Mouse (Mus musculus) midbrain, embryonic 12.5 days (tissue): ENCODE results near the gene Sarm1. TPM values are rescaled to one million over a fixed set of nuclear protein-coding genes. Genes with fewer than 3 reads are reported as not detected.
A peak's percentile ranks its signal among the peaks of the same experiment; 100 is the strongest.

ENCODE experiments used
- ATAC-seq: fragments of 200-750 bp; cut with Nextera tagmentation; 2 replicates; pipeline ENCODE4 v1.8.0; 2017; ENCODE audit warnings: low read depth, moderate TSS enrichment, moderate library complexity; ENCODE audit not compliant: low FRiP score
- H3K27ac ChIP-seq: fragments of 300-500 bp; sonication (generic); replicated peaks from 2 replicates; pipeline ENCODE4 v1.5.1; 2016; ENCODE audit warnings: mild to moderate bottlenecking
- H3K27me3 ChIP-seq: fragments of 300-500 bp; sonication (generic); 2 replicates; pipeline ENCODE4 v1.6.1; 2016; ENCODE audit warnings: mild to moderate bottlenecking
- H3K36me3 ChIP-seq: fragments of 300-500 bp; sonication (generic); 2 replicates; pipeline ENCODE4 v1.6.1; 2016
- H3K4me1 ChIP-seq: fragments of 300-500 bp; sonication (generic); 2 replicates; pipeline ENCODE4 v1.6.1; 2016
- H3K4me2 ChIP-seq: fragments of 300-500 bp; sonication (generic); replicated peaks from 2 replicates; pipeline ENCODE4 v1.6.1; 2016; ENCODE audit warnings: mild to moderate bottlenecking, moderate library complexity
- H3K4me3 ChIP-seq: fragments of 300-500 bp; sonication (generic); 2 replicates; pipeline ENCODE4 v1.5.1; 2016; ENCODE audit warnings: mild to moderate bottlenecking
- H3K9ac ChIP-seq: fragments of 300-500 bp; sonication (generic); replicated peaks from 2 replicates; pipeline ENCODE4 v1.6.1; 2016; ENCODE audit warnings: mild to moderate bottlenecking, moderate library complexity
- H3K9me3 ChIP-seq: fragments of 300-500 bp; sonication (generic); 2 replicates; pipeline ENCODE4 v1.6.1; 2016; ENCODE audit warnings: mild to moderate bottlenecking
- WGBS: fragments of 180-500 bp; shearing (Covaris S2); methylation state at CpG from one replicate; pipeline ENCODE4 v1.1.7; 2016; 5-methylcytosine and 5-hydroxymethylcytosine counted together
- polyA plus RNA-seq: library from polyadenylated mRNA; unstranded; fragments of >200 nt; fragmentation: Nextera tagmentation; extraction: Ambion mirVana; gene quantifications from 2 replicates; pipeline ENCODE4 v1.2.1, GENCODE M21; 2016

Sarm1 gene
- polyA plus RNA-seq, 1 experiment from 2014 or later = 36.4 TPM

DNA sequence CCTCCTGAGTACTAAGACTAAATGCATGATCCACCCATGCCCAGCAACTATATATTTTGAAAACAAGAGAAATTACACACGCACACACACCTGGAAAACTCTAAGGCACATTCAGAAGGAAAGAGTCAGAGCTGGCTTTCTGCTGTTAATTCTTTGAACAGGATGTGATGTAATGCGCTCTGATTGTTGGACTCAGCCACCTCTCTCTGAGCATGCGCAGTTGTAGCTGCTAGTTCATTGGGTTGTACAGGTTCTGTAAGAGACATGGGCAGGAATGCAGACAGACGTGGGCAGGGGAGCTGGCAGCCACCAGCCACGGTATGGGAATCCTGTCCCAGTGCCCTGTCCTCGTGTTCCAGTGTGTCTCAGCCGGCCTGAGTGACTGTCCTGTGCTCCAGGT is 43.3 kb downstream of the Sarm1 start:
- Histone ChIP-seq H3K27me3 (peaks cover 7% of the 10 kb centered on the region; the same call in 1 of the 2 replicates), H3K27ac (no peak overlapping the region), H3K9ac (no peak overlapping the region), H3K4me1 (no peaks in the 10 kb centered on the region), H3K9me3 (no peaks in the 10 kb centered on the region), H3K4me2 (no peak overlapping the region), H3K4me3 (no peak overlapping the region), H3K36me3 (no peaks in the 10 kb centered on the region)
- 70% methylated on average over 7 of the region's 7 CpGs for WGBS
- no peak for ATAC-seq

- ATAC-seq = no peak
- 11% methylated on average over 4 of the region's 4 CpGs for WGBS
Observed at GRCm38 (mm10) chr11:78453675-78454074, 43.9 kb downstream of the Sarm1 start.

DNA sequence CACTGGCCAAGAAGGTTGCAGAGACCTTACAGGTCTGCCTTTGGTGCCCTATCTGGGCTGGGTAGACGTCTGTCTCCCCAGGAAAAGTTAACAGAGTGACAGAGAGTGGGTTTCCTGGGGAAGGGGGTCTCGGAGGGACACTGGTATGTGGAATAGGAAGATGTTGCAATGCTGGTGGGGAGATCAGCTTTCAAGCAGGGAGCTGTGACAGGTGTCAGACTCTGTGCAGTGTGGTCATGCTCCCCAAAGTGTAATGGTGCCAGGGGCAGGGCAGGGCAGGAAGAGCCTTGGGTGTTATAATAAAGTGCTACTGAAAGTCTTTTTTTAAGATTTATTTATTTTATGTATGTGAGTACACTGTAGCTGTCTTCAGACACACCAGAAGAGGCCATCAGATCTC is 47.2 kb downstream of the Sarm1 start:
- 66% methylated on average over 2 of the region's 2 CpGs for WGBS
- no peak overlapping the region for H3K4me3 ChIP-seq
- H3K27me3 ChIP-seq = peaks cover 7% of the 10 kb centered on the region; the same call in 1 of the 2 replicates
- ATAC-seq = no peak
- H3K9ac ChIP-seq = no peak overlapping the region
- no peaks in the 10 kb centered on the region for H3K36me3 ChIP-seq
- no peaks in the 10 kb centered on the region for H3K9me3 ChIP-seq
- no peak overlapping the region for H3K27ac ChIP-seq
- no peak overlapping the region for H3K4me2 ChIP-seq
- H3K4me1 ChIP-seq = no peaks in the 10 kb centered on the region

More at GRCm38 (mm10) chr11:78453675-78454074, 43.9 kb downstream of the Sarm1 start:
- Histone ChIP-seq H3K36me3 (no peaks in the 10 kb centered on the region), H3K27ac (no peak overlapping the region), H3K9me3 (no peaks in the 10 kb centered on the region), H3K27me3 (peaks cover 7% of the 10 kb centered on the region; the same call in 1 of the 2 replicates), H3K4me2 (no peak overlapping the region), H3K4me3 (no peak overlapping the region), H3K4me1 (no peaks in the 10 kb centered on the region), H3K9ac (no peak overlapping the region)

DNA sequence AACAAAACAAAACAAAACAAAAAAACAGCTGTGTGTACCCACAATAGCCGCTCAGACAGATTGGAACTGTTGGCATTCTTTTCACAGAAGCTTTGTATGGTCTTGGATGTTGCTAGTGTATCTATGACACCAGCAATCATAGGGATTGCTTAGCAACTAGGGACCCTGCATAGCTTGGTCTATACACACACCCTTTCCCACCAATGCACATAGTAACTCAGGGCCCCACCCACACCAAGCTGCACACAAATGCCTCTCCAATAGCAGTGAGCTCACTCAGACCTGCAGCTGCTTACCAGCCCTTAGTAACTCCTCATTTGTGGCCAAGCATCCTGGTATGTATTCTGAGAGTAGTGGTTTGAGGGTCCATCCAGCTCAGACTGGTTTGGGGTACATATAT is 49.3 kb downstream of the Sarm1 start:
- 81% methylated on average over 1 of the region's 1 CpGs for WGBS
- no peak overlapping the region for H3K27ac ChIP-seq
- ATAC-seq = no peak

DNA sequence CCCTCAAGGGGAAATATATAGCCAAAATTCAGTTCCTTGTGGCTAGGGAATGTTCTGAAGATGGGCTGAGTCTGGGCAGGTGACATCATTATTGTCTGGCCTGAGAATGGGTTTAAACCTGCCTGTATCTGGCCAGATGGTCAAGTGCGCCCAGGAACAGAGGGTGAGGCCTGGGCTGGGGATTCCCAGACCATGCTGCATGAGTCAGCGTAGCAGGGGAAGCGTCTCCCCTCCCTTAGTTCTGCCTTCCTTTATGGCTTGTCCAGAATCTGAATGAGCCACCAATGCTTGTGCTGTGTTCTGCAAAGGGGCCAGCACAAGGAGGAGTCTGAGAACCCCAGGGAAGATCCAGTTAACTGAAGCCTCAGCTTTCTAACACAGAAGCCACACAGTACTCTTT is 50.4 kb downstream of the Sarm1 start:
- no peak for ATAC-seq
- Histone ChIP-seq H3K9ac (no peak overlapping the region), H3K4me2 (no peak overlapping the region), H3K27ac (no peak overlapping the region), H3K4me3 (no peak overlapping the region), H3K4me1 (no peaks in the 10 kb centered on the region), H3K27me3 (0 out of 2 replicates have a peak, but pooled peaks cover 3% of the 10 kb centered on the region), H3K36me3 (no peaks in the 10 kb centered on the region), H3K9me3 (no peaks in the 10 kb centered on the region)
- 76% methylated on average over 3 of the region's 3 CpGs for WGBS

More for the DNA sequence above, 49.3 kb downstream of the Sarm1 start:
- Histone ChIP-seq H3K4me1 (no peaks in the 10 kb centered on the region), H3K36me3 (no peaks in the 10 kb centered on the region), H3K27me3 (0 out of 2 replicates have a peak, but pooled peaks cover 3% of the 10 kb centered on the region), H3K9me3 (no peaks in the 10 kb centered on the region), H3K4me2 (no peak overlapping the region), H3K9ac (no peak overlapping the region), H3K4me3 (no peak overlapping the region)

- Histone ChIP-seq H3K9me3 (no peaks in the 10 kb centered on the region), H3K4me3 (no peak overlapping the region), H3K4me1 (no peaks in the 10 kb centered on the region), H3K36me3 (no peaks in the 10 kb centered on the region), H3K27me3 (no peaks in the 10 kb centered on the region), H3K9ac (no peak overlapping the region), H3K4me2 (no peak overlapping the region), H3K27ac (no peak overlapping the region)
- ATAC-seq = no peak
- 82% methylated on average over 5 of the region's 5 CpGs for WGBS
Observed at GRCm38 (mm10) chr11:78443115-78443514, 54.4 kb downstream of the Sarm1 start.

- no peak overlapping the region for H3K9ac ChIP-seq
- H3K4me1 ChIP-seq = 0 out of 2 replicates have a peak, but pooled peaks cover 7% of the 10 kb centered on the region
- no peak for ATAC-seq
- no peak overlapping the region for H3K4me3 ChIP-seq
- no peaks in the 10 kb centered on the region for H3K9me3 ChIP-seq
- no peak overlapping the region for H3K4me2 ChIP-seq
- 83% methylated on average over 3 of the region's 3 CpGs for WGBS
- H3K27ac ChIP-seq = no peak overlapping the region
- no peaks in the 10 kb centered on the region for H3K36me3 ChIP-seq
- H3K27me3 ChIP-seq = no peaks in the 10 kb centered on the region
Observed at GRCm38 (mm10) chr11:78438399-78438930, 59.1 kb downstream of the Sarm1 start.

GRCm38 (mm10) chr11:78437182-78437581 is 60.4 kb downstream of the Sarm1 start:
- Histone ChIP-seq H3K9me3 (no peaks in the 10 kb centered on the region), H3K4me2 (no peak overlapping the region), H3K4me1 (0 out of 2 replicates have a peak, but pooled peaks cover 7% of the 10 kb centered on the region), H3K36me3 (no peaks in the 10 kb centered on the region), H3K27me3 (no peaks in the 10 kb centered on the region), H3K27ac (no peak overlapping the region), H3K4me3 (no peak overlapping the region), H3K9ac (no peak overlapping the region)
- ATAC-seq = no peak
- 91% methylated on average over 7 of the region's 7 CpGs for WGBS

- no peaks in the 10 kb centered on the region for H3K9me3 ChIP-seq
- ATAC-seq = no peak
- H3K27me3 ChIP-seq = no peaks in the 10 kb centered on the region
- WGBS = 9% methylated on average over 19 of the region's 19 CpGs
- H3K36me3 ChIP-seq = no peaks in the 10 kb centered on the region
- 0 out of 2 replicates have a peak, but pooled peaks cover 7% of the 10 kb centered on the region for H3K4me1 ChIP-seq
- H3K27ac ChIP-seq = no peak overlapping the region
- H3K9ac ChIP-seq = no peak overlapping the region
- H3K4me2 ChIP-seq = peak overlapping the region; percentile 13; the same call in 1 of the 2 replicates
- no peak overlapping the region for H3K4me3 ChIP-seq
Observed at GRCm38 (mm10) chr11:78435776-78436349, 61.7 kb downstream of the Sarm1 start.

GRCm38 (mm10) chr11:78434052-78434451 is 63.5 kb downstream of the Sarm1 start:
- WGBS = 80% methylated on average over 4 of the region's 4 CpGs
- Histone ChIP-seq H3K4me1 (0 out of 2 replicates have a peak, but pooled peaks cover 7% of the 10 kb centered on the region), H3K27ac (no peak overlapping the region), H3K4me3 (no peak overlapping the region), H3K27me3 (no peaks in the 10 kb centered on the region), H3K4me2 (no peak overlapping the region), H3K9ac (no peak overlapping the region), H3K36me3 (no peaks in the 10 kb centered on the region), H3K9me3 (no peaks in the 10 kb centered on the region)
- ATAC-seq = no peak

- no peaks in the 10 kb centered on the region for H3K9me3 ChIP-seq
- no peaks in the 10 kb centered on the region for H3K36me3 ChIP-seq
- no peak overlapping the region for H3K4me2 ChIP-seq
- no peak for ATAC-seq
- 0 out of 2 replicates have a peak, but pooled peaks cover 5% of the 10 kb centered on the region for H3K4me1 ChIP-seq
- 94% methylated on average over 10 of the region's 10 CpGs for WGBS
- H3K27me3 ChIP-seq = no peaks in the 10 kb centered on the region
- H3K9ac ChIP-seq = no peak overlapping the region
- no peak overlapping the region for H3K27ac ChIP-seq
- H3K4me3 ChIP-seq = no peak overlapping the region
Observed at GRCm38 (mm10) chr11:78431176-78431575, 66.4 kb downstream of the Sarm1 start.

DNA sequence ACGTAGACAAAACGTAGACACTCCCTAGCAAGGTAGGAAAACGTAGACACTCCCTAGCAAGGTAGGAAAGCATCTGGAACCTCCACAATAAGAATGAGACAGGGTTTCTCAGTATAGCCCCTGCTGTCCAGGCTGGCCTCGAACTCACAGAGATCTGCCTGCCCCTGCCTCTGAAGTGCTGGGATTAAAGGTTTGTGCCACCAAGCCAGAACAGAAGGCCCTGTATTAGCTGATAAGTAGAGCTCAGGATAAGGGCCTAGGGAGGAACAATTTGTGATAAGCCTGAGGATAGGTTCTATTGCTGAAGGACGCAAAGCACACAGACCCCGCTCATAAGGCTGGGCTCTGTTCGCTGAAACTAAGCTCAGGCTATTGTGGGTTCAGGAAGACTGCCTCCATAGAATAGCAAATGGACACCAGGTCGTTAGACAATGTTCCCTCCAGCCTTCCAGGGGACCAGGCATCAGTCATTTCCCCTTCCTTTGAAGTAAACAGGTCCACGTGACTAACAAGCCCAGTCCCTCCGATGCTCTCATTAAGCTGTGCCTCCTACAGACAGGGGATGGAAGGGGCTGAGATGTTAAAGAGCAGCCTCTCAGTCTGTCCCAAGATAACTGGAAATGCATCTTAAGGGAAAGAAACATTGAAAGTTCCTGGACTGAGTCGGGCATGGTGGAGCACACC is 67.2 kb downstream of the Sarm1 start:
- no peak for ATAC-seq
- H3K27ac ChIP-seq = no peak overlapping the region
- H3K9me3 ChIP-seq = no peaks in the 10 kb centered on the region
- no peak overlapping the region for H3K4me2 ChIP-seq
- no peak overlapping the region for H3K4me3 ChIP-seq
- no peaks in the 10 kb centered on the region for H3K27me3 ChIP-seq
- H3K9ac ChIP-seq = no peak overlapping the region
- WGBS = 56% methylated on average over 11 of the region's 11 CpGs
- no peaks in the 10 kb centered on the region for H3K36me3 ChIP-seq
- H3K4me1 ChIP-seq = no peaks in the 10 kb centered on the region
